Mouse (Mus musculus): Measurements from ENCODE around the gene Coro1a. TPM values are rescaled to one million over a fixed set of nuclear protein-coding genes. Genes with fewer than 3 reads are reported as not detected.
A peak's percentile ranks its signal among the peaks of the same experiment; 100 is the strongest.
"Not testable (repeated sequence)": the region's sequence is repeated elsewhere in the genome, so short reads cannot be mapped to it uniquely, and the experiment has no call there.

Gene Coro1a
- polyA plus RNA-seq, 1 experiment, result 1,578 TPM

DNA sequence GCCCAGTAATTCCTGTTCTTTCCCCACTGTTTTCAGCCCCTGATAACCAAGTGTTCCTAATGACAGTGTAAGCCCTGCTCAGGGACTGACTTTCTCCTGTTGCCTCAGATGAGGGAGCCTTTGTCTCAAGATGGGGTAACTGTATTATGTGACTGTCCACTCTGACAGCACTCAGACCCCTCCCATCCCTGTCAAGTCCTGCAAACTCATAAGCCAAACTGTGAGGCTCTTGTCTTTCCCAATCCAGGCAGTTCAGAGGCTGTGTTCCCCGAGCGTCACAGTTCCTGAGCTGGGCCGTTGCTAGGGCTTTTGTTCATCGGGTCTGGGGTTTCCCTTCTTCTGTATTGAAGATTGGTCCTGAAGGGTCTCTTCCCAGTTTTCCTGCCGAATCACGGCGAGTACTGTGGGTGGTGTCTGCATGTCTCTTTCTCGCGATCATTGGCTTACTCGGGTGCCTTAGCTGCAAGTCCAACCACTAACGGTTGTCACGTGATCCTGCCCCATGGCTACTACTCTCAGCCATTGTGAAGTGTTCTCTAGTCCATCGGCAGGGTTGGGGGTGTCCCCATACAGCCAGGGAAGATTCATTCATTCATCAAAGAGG lies 32.6 kb upstream of the Coro1a start:
- no peak for TF ChIP-seq FLI1 (IDR thresholded peaks at IDR 0.05; ENCODE audit: low read length)
- H3K36me3 ChIP-seq (replicated peaks; ENCODE audit: low read length), result no peaks in the 10 kb centered on the region
- peaks cover 9% of the 10 kb centered on the region; the same call in 1 of the 2 replicates for H3K4me1 ChIP-seq
- H3K4me3 ChIP-seq (replicated peaks), result no peak overlapping the region
- H3K27me3 ChIP-seq (replicated peaks), result peaks cover 23% of the 10 kb centered on the region
- no peaks in the 10 kb centered on the region for H3K9me3 ChIP-seq

DNA sequence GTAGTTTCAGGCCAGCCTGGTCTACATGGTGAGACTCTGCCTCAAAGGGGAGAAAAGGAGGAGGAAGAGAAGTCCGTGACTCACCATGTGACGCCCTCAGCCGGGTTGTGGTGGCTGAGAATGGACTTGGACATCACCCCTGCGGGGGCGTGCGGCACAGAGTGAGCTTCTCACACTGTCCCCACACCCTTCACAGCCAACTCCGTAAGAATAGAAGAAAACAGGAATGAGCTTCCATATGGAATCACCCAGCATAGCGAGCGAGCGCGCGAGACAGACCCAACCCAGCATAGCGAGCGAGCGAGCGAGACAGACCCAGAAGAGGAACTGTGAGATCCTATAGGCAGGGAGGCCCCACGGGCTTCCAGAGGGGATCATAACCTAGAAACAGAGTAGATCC lies 32.0 kb upstream of the Coro1a start:
- Histone ChIP-seq H3K4me3 (replicated peaks) (no peak overlapping the region), H3K9me3 (no peaks in the 10 kb centered on the region), H3K4me1 (peaks cover 9% of the 10 kb centered on the region; the same call in 1 of the 2 replicates), H3K36me3 (replicated peaks; ENCODE audit: low read length) (no peaks in the 10 kb centered on the region), H3K27me3 (replicated peaks) (peaks cover 25% of the 10 kb centered on the region)
- TF ChIP-seq GATA1 (IDR thresholded peaks at IDR 0.05; ENCODE audit: borderline replicate concordance, low read length) (no peak), FLI1 (IDR thresholded peaks at IDR 0.05; ENCODE audit: low read length) (no peak)

DNA sequence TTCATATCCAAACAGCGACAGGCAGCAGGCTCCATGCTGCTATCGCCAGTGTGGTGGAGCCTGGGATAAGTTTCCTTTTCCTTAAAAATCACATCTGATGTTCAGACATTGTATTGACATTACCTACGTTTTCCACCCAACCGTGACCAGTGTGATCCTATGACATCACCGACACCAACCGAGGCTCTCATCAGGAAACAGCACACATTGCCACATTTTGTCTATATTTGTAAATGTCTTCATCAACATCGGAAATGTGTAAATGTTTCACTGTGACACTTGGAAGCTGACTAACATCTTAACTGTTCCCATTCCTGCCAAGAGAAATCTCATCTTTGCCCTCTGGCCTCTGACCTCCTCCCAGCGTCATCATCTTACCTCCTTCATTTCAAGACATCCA lies 28.5 kb upstream of the Coro1a start:
- Histone ChIP-seq H3K4me1 (peaks cover 7% of the 10 kb centered on the region; the same call in 1 of the 2 replicates), H3K27me3 (replicated peaks) (peaks cover 24% of the 10 kb centered on the region), H3K4me3 (replicated peaks) (no peak overlapping the region), H3K9me3 (no peaks in the 10 kb centered on the region), H3K36me3 (replicated peaks; ENCODE audit: low read length) (no peaks in the 10 kb centered on the region)
- TF ChIP-seq GATA1 (IDR thresholded peaks at IDR 0.05; ENCODE audit: borderline replicate concordance, low read length) (no peak), FLI1 (IDR thresholded peaks at IDR 0.05; ENCODE audit: low read length) (no peak)

DNA sequence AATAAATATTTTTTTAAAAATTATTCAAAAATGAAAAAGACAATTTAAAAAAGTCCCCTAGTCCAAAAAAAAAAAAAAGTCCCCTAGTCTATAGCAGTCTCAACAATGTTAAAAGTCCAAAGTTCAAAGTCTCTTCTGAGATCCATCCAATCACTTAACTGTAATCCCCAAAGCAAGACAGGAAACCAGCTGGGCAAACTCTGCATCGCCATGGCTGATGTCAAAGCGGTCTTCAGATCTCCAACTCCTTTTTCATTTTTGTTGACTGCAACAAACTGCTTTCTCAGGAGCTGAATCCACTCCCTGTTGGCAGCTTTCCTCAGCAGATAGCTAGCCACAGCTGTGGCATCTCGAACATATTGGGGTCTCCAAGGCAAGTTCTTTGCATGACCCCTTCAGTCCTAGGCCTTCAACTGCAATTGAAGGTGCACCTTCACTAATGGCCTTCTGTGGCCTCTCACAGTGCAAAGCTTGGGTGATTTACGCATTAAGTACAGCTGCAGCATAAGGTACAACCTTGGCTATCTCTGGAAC lies 22.7 kb upstream of the Coro1a start:
- H3K4me1 ChIP-seq, result peaks cover 15% of the 10 kb centered on the region
- H3K27me3 ChIP-seq (replicated peaks); H3K9me3 ChIP-seq; H3K4me3 ChIP-seq (replicated peaks); H3K36me3 ChIP-seq (replicated peaks; ENCODE audit: low read length): not testable (repeated sequence)

DNA sequence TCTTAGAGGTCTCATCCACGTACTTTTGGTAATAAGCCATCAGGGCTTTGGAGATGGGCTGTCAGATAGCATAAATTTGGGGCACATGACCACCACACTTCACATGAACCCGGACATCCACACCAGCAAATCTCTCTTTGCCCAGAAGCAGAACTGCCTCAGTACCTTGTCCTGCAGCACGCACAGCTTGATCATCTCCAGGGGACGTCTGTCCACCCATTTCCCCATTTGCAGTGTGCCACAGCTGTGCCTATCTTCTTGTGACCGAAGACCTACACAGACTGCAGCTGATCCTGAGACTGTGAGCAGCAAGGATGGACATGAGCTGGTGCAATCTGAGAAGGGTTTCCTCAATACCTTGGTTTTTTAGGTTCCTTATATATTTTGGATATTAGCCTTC lies 18.1 kb upstream of the Coro1a start:
- Histone ChIP-seq H3K27me3 (replicated peaks) (peaks cover 2% of the 10 kb centered on the region), H3K9me3 (peaks cover 15% of the 10 kb centered on the region), H3K36me3 (replicated peaks; ENCODE audit: low read length) (no peaks in the 10 kb centered on the region), H3K4me3 (replicated peaks) (peak overlapping the region; percentile 50), H3K4me1 (peaks cover 21% of the 10 kb centered on the region)
- TF ChIP-seq GATA1 (IDR thresholded peaks at IDR 0.05; ENCODE audit: borderline replicate concordance, low read length) (no peak), FLI1 (IDR thresholded peaks at IDR 0.05; ENCODE audit: low read length) (no peak)

DNA sequence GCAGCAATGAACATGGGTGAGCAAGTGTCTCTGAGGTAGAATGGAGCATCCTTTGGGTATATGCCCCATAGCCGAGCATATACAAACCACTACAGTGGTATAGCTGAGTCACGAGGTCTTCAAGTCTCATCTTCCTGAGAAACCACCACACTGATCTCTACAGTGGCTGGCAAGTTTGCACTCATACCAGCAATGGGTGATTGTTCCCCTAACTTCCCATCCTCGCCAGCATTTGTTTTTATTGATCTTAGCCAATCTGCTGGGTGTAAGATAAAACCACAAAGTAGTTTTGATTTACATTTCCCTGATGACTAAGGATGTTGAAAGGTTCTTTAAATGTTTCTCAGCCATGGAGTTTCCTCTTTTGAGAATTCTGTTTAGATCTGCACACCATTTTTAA lies 17.5 kb upstream of the Coro1a start:
- H3K27me3 ChIP-seq (replicated peaks), result peaks cover 2% of the 10 kb centered on the region
- no peaks in the 10 kb centered on the region for H3K36me3 ChIP-seq (replicated peaks; ENCODE audit: low read length)
- peaks cover 15% of the 10 kb centered on the region for H3K9me3 ChIP-seq
- H3K4me3 ChIP-seq (replicated peaks), result no peak overlapping the region
- no peak for TF ChIP-seq GATA1 (IDR thresholded peaks at IDR 0.05; ENCODE audit: borderline replicate concordance, low read length)
- TF ChIP-seq FLI1 (IDR thresholded peaks at IDR 0.05; ENCODE audit: low read length), result no peak
- peaks cover 18% of the 10 kb centered on the region for H3K4me1 ChIP-seq

DNA sequence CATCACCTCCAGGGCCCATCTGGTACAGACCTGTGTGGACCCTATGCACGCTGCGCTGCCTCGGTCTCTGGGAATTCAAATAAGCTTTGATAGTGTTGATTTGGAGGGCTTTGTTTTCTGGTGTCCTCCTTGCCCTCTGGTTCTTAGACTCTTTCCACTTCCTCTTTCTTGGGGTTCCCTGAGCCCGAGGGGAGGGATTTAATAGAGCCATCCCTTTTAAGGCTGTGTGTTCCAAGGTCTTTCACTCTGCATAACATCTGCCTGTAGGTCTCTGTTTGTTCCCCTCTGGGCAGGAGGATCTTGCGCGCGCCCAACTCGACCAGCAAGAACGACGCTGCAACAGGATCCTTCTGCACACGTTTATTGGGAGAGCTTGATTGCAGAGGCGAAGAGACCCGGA lies 14.0 kb upstream of the Coro1a start:
- Histone ChIP-seq H3K27me3 (replicated peaks) (peaks cover 4% of the 10 kb centered on the region), H3K4me3 (replicated peaks) (no peak overlapping the region), H3K4me1 (peaks cover 16% of the 10 kb centered on the region), H3K36me3 (replicated peaks; ENCODE audit: low read length) (no peaks in the 10 kb centered on the region), H3K9me3 (peaks cover 18% of the 10 kb centered on the region)
- no peak for TF ChIP-seq FLI1 (IDR thresholded peaks at IDR 0.05; ENCODE audit: low read length)
- TF ChIP-seq GATA1 (IDR thresholded peaks at IDR 0.05; ENCODE audit: borderline replicate concordance, low read length), result no peak

DNA sequence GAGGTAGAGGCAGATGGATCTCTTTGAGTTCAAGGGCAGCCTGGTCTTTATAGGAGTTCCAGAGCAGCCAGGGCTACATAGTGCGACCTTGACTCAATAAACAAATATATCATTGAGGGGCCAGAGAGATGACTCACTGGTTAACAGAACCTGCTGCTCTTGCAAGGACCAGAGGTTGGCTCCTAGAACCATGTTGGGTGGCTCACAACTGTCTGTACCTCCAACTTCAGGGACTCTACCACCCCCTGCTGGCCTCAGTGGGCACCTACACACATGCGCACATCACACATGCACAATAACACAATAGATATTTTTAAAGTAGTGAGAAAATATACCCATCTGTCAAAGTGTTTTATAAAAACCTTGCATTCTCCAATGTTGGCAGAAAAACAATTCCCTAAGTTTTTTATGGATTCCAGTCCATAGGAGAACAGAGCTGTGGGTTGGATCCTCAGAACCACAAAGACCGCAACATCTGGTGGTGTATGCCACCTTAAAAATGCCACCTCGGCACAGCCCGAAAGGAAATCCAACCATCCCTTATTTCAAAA lies 11.3 kb upstream of the Coro1a start:
- Histone ChIP-seq H3K4me3 (replicated peaks) (no peak overlapping the region), H3K4me1 (peaks cover 4% of the 10 kb centered on the region; the same call in 1 of the 2 replicates), H3K27me3 (replicated peaks) (peaks cover 3% of the 10 kb centered on the region), H3K36me3 (replicated peaks; ENCODE audit: low read length) (no peaks in the 10 kb centered on the region), H3K9me3 (peaks cover 16% of the 10 kb centered on the region)
- no peak for TF ChIP-seq FLI1 (IDR thresholded peaks at IDR 0.05; ENCODE audit: low read length)
- TF ChIP-seq GATA1 (IDR thresholded peaks at IDR 0.05; ENCODE audit: borderline replicate concordance, low read length), result no peak

DNA sequence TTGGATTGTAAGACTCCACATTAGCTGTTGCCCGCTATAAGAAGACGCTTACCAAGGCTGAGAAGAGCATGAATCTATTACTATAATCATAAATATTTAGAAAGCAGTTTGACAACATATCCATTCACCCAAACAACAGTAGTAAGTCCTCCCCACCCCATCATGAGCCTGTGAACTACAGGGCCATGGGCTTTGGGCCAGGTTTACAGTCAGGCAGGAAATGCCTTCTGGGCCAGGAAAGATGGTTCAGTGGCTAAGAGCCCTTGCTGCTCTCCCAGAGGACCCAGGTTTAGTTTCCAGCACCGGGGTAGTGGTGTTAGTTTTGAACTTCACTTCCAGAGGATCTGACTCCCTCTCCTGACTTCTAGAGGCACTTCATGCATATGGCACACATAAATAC lies 10.0 kb upstream of the Coro1a start:
- Histone ChIP-seq H3K9me3 (peaks cover 7% of the 10 kb centered on the region; the same call in 1 of the 2 replicates), H3K36me3 (replicated peaks; ENCODE audit: low read length) (no peaks in the 10 kb centered on the region), H3K4me1 (peaks cover 8% of the 10 kb centered on the region), H3K27me3 (replicated peaks) (peaks cover 3% of the 10 kb centered on the region), H3K4me3 (replicated peaks) (no peak overlapping the region)
- TF ChIP-seq GATA1 (IDR thresholded peaks at IDR 0.05; ENCODE audit: borderline replicate concordance, low read length) (no peak), FLI1 (IDR thresholded peaks at IDR 0.05; ENCODE audit: low read length) (no peak)

DNA sequence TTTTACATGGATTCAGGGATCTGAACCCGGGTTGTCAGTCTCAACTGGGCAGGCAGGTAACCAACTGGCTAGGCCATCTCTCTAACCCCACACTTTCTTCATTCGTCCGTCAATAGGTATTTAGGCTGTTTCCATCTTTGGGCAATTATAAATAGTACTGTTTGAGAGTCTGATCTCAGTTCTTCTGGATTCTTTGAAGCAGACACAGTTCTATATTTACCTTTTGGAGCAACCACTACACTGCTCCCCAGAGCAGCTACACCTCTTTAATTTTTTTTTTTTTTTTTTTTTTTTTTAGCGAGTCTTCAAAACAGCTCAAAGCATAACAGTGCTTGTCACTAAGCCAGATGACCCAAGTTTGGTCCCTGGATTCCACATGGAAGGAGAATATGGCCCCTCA lies 8.1 kb upstream of the Coro1a start:
- Histone ChIP-seq H3K4me1 (peaks cover 11% of the 10 kb centered on the region), H3K4me3 (replicated peaks) (no peak overlapping the region), H3K27me3 (replicated peaks) (peaks cover 3% of the 10 kb centered on the region), H3K9me3 (peaks cover 3% of the 10 kb centered on the region; the same call in 1 of the 2 replicates), H3K36me3 (replicated peaks; ENCODE audit: low read length) (no peaks in the 10 kb centered on the region)
- TF ChIP-seq FLI1 (IDR thresholded peaks at IDR 0.05; ENCODE audit: low read length), result no peak
- TF ChIP-seq GATA1 (IDR thresholded peaks at IDR 0.05; ENCODE audit: borderline replicate concordance, low read length), result no peak
